Mouse (Mus musculus) brain, embryonic 18.5 days (tissue): ENCODE data around the gene A230050P20Rik.

Source experiments
- DNase-seq: peaks from one replicate; pipeline ENCODE4 v3.0.0-alpha.2; 2012; ENCODE audit warnings: low read depth, low spot score

Gene A230050P20Rik

DNA sequence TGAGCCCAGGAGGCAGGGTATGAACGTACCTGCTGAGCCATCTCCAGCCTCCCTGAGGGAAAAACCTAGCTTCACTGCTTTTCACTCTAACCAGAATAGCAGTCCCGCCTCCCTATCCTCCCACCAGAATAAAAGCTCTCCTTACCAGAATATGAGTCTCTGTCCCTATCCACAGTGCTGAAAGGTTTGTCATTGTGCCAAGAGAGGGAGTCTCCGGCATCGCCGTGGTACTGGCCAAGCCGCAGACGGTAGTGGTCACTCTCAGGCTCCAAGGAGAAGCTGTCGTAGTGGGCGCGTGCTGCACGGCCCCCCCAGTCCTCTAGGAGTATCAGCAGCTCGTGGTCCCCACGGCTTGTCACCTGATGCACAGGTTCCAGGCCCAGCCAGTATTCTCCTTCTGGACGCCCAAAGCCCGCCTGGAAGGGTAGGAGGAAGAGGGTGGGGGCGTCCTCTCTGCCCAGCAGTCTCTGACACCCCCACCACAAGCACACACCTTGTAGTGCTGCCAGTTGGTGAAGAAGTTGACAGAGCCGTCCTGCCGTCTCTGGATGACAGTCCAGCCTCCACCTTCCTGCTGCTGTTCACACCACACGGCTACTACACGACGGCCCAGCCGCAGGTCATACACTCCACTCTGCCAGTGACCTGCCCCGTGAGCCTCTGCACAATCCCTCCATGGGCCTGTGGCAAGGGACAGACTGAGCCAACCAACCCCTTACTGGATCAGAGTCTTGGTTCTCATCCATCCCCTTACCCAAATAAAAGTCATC is 6.8 kb downstream of the A230050P20Rik start:
- no peak for DNase-seq

DNA sequence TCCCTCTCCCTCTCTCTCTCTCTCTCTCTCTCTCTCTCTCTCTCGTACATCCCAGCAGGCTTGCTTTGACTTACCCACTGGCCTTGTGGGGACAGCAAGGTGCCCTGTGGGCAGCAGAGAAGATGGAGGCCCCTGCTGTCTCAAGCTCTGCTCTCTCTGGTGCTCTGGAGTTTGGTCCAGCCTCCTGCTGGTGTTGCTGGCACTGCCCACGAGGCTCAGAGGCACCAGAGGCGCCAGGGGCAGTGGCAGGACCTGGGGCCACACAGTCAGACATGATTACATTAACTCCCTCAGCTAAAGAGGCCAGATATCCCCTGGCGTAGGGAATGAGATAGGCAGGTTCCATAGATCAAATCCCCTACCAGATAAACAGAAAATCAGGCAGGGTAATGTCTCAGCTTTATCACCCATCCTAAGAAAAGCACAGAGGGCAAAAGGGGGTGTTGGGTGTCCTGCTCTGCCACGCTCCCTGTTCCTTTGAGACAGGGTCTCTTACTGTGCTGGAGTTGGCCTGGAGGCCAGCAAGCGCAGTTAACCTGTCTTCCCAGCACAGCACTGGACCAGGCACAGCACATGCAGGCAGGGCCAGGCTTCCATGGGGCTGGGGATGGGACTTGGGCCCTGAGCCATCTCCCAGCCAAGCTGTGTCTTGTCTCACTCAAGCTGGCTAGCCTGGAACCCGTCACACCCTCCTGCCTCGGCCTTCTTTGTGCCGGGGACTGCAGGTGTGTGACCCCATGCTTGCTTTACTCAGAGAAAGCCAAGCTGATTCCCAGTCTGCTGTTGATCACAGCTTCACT is 8.1 kb downstream of the A230050P20Rik start:
- no peak for DNase-seq

DNA sequence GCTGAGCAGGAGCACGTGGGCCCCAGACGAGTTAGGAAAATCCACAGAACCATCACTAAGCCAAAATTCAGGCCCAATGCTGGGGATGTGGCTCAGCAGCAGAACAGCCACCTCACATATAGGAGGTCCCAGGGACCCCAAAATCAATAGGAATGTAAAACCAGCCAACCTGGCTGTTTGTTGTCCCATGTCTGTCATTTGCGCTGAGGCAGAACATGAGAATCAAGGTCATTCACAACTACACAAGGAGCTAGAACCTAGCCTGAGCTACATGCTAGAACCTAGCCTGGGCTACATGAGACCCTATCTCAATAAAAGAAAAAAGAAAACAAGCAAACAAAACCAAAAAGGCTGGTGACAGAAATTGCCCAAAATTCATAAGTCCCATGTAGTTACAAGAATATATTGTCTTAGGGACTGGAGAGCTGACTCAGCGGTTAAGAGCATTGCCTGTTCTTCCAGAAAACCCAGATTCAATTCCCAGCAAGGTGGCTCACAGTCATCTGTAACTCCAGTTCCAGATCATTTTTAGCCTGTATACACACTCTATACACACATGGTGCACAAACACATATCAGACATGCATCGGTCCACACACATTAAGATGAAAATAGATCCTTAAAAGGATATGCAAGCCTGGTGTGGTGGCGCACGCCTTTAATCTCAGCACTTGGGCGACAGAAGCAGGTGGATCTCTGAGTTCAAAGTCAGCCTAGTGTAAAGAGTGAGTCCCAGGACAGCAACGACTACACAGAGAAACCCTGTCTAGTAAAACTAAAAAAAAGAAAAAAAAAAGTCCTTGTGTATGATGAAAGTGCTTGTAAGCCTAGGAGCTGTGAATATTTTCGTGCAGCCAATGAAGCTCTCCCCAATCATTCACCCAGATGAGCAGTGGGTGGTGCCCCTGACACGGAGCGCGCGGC is 8.9 kb downstream of the A230050P20Rik start:
- no peak for DNase-seq

DNA sequence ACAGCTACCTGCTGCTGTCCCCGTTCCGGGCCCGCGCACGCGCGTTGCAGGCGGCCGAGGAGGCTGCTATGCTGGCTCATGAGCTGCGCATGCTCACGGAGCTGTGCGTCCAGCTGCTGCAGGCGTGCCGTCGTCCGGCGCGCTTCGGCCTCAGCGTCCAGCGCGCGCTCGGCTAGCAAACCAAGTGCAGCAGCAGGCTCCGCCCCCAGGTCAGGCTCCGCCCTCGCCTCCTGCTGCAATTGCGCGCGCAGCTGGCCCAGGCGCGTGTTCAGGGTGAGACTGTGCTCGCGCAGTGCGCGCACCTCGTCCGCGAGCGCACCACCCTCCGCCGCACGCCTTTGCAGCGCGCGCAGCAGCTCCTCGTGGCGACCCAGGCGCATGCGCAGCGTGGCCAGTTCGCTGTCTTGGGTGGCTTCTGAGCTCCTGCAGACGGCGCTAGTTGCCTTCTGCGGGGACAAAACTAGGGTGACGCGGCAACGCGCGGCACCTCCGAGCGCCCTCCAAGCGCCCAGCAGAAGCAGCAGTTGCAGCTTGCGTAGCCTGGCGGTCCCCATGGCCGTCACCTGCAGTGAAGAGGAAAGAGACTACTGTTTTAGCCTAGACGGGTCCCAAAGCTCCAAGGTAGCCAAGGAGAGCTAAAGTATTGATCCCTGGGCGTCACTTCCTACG is 9.7 kb downstream of the A230050P20Rik start:
- peak; percentile 97 for DNase-seq

DNA sequence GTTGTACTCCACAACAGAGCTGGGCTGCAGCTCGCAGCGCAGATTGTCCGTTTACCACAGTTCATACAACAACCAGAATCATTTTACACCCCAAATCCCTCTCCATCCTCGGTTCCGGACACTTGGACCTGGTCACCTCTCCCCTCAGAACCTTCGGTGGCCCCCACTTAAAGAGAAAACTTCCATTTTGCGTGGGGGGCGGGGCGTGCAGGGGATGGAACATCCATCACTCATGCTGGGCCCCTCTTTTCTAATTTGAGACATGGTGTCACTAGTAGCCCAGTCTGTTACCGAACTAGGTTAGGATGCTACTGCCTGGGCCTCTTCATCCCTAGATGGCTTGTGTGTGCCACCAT is 10.2 kb downstream of the A230050P20Rik start:
- DNase-seq: no peak

DNA sequence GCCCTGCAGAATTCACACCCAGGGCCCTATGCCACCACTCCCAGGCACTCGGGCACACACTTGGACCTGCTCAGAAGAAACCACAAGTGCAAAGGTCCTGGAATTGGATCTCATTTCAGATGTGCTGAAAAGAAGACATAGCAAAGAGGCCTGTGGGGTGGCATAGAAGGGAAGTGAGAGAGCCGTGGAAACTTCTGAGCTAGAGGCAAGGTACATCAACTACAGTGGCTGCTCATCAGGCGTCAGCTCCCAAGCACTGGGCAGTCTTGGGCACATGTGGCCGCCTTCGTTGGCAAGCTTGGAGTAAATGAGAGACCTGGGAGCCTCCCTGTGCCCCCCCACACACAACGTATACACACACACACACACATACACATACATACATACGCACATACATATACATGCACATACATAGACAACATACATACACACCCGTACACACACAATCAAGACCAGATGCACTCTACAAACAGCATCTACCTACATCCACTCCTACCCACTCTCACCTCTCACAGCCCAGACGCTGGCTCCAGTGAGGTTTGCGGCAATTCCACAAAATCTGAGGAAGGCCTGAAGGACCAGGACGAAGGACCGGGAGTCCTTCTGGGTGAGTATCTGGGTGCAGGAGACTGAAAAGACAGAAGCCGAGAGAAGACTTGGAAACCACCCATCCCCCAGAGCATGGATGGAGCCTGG is 10.8 kb downstream of the A230050P20Rik start, which contains the start of gene Angptl6:
TSS of gene Angptl6 (minus strand) at position 631 of the 696 bp plus-strand sequence.
- DNase-seq: no peak

DNA sequence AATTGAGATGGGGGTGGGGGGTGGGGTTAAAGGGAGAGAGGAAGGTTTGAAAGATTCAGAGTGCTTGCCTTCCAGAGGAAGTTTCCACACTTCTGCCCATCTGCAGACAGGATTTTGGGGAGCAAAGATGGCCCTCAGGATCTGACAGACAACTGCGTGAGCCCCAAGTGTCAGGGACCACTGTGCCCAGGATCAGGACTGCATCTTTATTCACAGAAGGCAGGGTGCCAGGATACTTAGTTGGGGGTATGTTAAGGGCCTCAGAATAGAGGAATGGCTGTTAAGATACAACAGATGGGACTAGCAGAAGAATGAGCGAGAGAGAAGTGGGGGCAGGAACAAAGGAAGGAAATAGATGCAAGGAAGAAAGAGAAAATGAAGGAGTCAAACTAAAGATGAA is 18.1 kb downstream of the A230050P20Rik start:
- no peak for DNase-seq

DNA sequence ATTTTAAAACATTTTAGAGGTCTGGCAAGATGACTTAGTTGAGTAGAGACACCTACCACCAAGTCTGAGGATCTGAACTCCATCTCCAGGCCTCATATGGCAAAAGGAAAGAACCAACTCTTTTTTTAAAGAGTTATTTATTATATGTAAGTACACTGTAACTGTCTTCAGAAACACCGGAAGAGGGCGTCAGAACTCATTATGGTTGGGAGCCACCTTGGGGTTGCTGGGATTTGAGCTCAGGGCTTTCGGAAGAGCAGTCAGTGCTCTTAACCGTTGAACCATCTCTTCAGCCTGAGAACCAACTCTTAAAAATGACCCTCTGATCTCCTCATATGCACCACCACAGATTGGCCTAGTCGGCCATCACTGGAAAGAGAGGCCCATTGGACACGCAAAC is 18.7 kb downstream of the A230050P20Rik start:
- no peak for DNase-seq

DNA sequence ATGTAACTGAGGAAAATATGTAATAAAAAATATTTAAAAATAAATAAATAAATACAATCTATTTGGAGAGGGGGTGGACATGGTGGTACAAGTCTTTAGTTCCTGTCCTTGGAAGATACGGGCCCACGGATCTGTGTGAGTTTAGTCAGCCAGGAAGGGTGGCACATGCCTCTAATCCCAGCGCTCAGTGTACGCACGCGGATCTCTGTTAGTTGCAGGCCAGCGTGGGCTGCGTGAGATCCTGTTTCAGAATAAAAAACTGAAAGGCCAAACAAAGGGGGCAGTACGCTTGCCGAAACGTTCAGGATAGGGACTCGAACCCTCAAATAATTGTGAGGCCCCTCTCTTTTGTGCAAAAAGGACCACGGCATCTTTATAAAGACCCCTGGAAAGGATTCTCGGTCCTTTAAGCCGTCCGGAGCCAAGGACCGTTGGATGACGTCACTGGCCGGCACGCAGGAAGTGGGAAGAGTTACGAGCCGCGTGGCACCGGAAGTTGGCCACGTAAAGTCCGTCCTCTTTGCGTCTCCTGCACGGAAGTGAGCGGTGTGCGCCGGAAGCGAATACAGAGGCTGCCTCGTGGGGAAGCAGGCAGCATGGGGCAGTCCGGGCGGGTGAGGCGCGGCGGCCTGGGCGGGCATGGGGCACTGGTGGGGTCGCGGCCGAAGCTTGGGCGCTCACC is 19.4 kb downstream of the A230050P20Rik start, which contains the start of gene Ppan:
TSS of gene Ppan (plus strand) at position 472 of the 682 bp plus-strand sequence.
- peak; percentile 94 for DNase-seq

DNA sequence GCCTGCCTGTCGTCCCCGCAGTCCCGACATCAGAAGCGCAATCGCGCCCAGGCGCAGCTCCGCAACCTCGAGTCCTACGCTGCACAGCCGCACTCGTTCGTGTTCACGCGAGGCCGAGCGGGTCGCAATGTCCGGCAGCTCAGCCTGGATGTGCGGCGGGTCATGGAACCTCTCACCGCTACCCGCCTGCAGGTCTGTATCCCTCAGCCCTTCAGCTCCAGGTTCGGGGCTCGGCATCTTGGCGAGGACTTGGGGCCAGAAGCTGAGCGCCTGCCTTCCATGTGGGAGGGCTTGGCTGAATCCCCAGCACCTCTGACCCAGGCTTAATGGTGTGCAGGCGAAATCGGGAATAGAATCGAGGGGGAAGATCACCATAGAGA is 19.9 kb downstream of the A230050P20Rik start:
- DNase-seq: no peak

DNA sequence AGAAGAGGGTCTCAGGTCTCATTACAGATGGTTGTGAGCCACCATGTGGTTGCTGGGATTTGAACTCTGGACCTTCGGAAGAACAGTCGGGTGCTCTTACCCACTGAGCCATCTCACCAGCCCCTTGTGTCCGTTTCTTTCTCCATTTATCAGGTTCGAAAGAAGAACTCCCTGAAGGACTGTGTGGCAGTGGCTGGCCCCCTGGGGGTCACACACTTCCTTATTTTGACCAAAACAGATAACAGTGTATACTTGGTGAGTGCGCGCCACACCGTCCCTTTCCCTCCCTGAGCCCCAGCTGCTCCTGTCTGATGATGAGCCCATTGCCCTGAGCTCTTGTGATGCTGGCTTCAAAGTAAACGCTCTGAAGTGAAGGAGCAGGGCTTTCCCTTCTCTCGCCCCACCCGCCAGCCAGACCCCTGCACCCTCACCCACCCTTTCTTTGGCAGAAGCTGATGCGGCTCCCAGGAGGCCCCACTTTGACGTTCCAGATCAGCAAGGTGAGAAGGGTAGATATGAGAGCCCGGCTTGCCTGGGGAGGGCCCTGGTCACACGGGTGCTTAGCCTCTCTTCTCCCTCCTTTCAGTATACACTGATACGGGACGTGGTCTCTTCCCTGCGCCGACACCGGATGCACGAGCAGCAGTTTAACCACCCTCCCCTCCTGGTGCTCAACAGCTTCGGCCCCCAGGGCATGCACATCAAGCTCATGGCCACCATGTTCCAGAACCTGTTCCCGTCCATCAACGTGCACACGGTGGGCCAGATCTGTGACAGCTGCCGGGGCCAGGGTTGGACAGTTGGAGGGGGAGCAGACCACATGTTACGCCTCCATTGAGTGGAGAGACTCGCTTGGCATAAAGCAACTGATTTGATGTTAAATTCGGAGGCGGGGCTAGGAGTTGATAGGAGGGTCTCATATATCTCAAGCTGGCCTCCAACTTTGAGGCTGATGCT is 21.0 kb downstream of the A230050P20Rik start:
- DNase-seq: no peak

DNA sequence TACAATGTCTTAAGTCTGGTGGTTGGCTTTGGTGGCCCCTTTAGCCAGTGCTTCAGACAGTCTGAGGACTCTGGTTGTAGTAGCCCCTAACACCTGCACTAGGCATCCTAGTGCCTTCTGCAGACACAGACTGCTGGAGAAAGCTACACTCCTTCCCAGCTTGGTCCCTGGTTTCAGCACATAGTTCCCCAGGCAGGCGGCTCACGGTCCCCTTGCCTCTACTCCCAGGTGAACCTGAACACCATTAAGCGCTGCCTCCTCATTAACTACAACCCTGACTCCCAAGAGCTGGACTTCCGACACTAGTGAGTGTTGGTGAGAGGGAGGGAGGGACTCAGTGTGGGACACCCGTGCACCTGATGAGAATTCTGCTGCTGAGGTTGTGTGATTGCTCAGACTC is 22.0 kb downstream of the A230050P20Rik start:
- DNase-seq: no peak

DNA sequence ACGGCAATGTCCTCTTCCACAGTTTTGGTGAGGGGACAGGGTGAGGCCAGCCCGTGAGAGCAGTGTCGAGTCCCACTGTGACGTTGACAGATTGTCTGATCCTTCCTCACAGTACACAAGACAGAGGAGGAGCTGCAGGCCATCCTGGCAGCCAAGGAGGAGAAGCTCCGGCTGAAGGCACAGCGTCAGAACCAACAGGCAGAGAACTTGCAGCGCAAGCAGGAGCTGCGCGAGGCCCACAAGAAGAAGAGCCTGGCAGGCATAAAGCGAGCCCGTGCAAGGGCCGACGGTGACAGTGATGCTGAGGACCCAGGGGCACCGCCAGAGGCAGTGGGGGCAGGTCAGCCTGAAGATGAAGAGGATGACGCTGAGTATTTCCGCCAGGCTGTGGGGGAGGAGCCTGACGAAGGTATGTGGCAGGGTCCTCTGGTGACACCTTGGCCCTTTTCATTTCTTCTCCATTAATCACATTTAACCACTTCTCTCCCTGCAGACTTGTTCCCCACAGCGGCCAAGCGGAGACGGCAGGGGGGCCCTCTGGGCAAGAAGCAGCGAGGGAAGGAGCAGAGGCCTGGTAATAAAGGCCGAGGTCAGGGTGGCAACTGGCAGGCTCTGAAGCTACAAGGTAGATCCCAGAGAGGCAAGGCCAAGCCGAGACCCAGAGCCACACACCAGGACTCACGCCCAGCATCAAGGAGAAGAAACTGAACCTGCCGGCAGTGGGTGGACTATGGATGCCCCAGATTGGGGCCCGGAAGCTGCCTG is 23.1 kb downstream of the A230050P20Rik start:
- no peak for DNase-seq

DNA sequence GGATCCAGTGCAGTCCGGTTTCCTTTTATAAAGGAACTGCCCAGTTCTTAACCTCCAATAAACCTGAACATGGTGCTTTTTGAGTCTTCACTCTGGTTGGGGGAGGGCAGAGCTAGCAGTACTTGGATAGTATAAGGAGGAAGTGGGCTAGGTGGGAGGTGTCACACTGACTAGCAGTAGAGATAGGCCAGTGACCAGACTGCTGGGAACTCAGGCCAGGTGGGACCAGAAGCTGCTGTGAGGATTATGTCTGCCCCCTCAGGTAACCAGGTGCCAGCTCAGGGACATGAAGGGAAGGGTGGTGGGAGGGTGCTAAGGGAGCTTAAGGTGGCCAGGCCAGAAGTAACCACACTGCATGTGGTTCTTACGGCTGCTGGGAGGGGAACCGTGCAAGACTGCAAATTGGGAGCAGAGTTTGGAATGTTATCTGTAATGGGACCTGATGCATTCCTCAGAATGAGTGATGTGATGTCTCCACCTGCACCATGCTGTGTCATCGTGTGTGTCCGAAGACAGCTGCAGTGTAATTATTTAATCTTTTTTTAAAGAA is 23.7 kb downstream of the A230050P20Rik start:
- DNase-seq: no peak

DNA sequence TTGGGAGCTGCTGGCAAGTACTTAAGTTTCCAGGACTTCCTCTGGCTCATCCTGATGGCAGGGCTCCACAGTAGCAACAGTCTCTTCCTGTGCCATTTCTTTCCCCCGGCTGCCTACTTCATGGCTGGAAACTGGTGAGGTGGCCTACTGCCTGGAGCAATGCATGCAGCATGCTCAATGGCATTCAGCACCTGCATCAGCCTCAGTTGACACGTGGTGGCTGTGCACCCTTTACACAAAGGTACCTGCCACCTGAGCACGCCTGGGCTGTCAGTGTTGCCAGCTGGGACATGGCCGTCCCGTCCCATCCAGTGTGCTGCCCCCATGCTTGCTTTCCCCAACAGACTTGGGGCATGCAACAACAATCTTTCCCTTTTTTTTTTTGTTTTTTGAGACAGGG is 24.6 kb downstream of the A230050P20Rik start:
- DNase-seq: no peak

DNA sequence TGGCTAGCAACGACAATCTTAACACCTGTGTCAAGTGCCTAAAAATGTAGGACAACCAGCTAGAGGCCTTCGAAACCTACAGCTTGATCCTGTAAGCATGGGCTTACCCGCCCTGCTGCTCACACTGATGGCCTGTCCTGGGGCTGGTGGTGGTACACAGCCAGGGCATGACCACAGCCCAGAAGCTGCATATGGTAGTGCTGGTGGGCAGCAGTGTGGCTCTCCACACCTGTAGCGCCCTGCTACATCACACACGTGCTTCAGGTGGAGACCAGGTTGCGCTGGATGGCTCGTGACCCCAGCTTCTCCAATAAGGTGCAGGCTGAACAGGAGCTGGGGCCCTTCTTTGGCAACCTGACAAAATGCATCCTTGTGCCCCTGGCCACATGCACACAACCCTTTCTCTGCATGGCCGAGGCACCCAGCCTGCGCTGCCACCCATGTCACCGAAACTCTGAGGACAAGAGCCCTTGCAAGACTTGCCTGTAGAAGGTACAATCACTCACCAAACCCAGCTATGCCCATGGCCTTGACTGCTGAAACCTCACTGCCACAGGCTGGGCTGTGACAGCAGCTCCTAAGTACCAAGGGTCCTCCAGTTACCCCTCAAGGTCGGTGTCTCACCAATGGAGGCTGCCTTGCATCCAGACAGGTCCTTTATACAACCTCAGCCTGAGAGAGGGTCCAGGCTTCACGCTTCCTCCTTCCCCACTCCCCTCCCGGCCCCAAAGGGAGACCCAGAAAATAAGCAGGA is 25.3 kb downstream of the A230050P20Rik start:
- no peak for DNase-seq

DNA sequence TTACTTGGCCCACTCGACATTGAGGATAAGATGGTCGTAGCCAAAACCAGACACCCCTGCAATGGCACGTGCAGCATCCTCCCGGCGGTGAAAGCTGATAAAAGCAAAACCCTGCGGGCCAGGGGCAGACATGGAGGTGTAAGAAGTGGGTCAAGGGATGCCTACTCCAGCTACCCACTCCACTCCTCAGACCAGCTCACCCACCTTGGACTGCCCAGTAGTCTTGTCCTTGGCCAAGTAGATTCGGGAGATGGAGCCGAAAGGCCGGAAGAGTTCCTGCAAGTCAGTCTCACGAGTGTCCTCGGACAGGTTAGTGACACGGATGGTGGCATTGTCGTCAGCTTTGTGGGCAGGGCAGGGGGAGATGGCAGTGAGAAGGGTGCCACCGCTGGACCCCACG is 26.2 kb downstream of the A230050P20Rik start:
- no peak for DNase-seq
